Mouse (Mus musculus): ENCODE data around the gene Krt20. TPM values are rescaled to one million over a fixed set of nuclear protein-coding genes. Genes with fewer than 3 reads are reported as not detected.

The Krt20 gene
- total and polyA plus RNA-seq, 3 experiments, result not detected

- no peak for TF ChIP-seq BHLHE40 (IDR thresholded peaks at IDR 0.05; ENCODE audit: borderline replicate concordance, low read depth, low read length)
- TF ChIP-seq GABPA (IDR thresholded peaks at IDR 0.05; ENCODE audit: low read depth, low read length), result no peak
- no peak for TF ChIP-seq EP300 (IDR thresholded peaks at IDR 0.05; ENCODE audit: low read depth in 1 of 2, low read length in 2 of 2)
- no peak for TF ChIP-seq UBTF (IDR thresholded peaks at IDR 0.05; ENCODE audit: borderline replicate concordance, insufficient read depth, low read depth, low read length)
- TF ChIP-seq MYB (IDR thresholded peaks at IDR 0.05; ENCODE audit: low read depth, low read length), result no peak
- no peak for TF ChIP-seq NRF1 (IDR thresholded peaks at IDR 0.05; ENCODE audit: insufficient read depth, low read depth, low read length, poor library complexity, severe bottlenecking)
- TF ChIP-seq POLR2AphosphoS2 (IDR thresholded peaks at IDR 0.05; ENCODE audit: low read length), result no peak
- no peak for TF ChIP-seq RAD21 (IDR thresholded peaks at IDR 0.05; ENCODE audit: low read depth, low read length)
- no peak for TF ChIP-seq NELFE (IDR thresholded peaks at IDR 0.05; ENCODE audit: low read depth, low read length)
- TF ChIP-seq MAFK (IDR thresholded peaks at IDR 0.05; ENCODE audit: borderline replicate concordance, low read depth, low read length), result no peak
- TF ChIP-seq JUND (IDR thresholded peaks at IDR 0.05; ENCODE audit: low read depth, low read length), result no peak
- TF ChIP-seq ETS1 (IDR thresholded peaks at IDR 0.05; ENCODE audit: low read depth, low read length), result no peak
- TF ChIP-seq USF1 (IDR thresholded peaks at IDR 0.05; ENCODE audit: low read depth, low read length), result no peak
- no peak for TF ChIP-seq POLR2AphosphoS5 (IDR thresholded peaks at IDR 0.05; ENCODE audit: borderline replicate concordance, low read depth, low read length)
- no peak for TF ChIP-seq POLR2A (IDR thresholded peaks at IDR 0.05; ENCODE audit: control insufficient read depth in 1 of 2, insufficient read depth in 1 of 2, low read depth in 1 of 2, low read length in 2 of 2, poor library complexity in 1 of 2)
- TF ChIP-seq TAL1 (IDR thresholded peaks at IDR 0.05; ENCODE audit: low read length), result no peak
- TF ChIP-seq E2F4 (IDR thresholded peaks at IDR 0.05; ENCODE audit: borderline replicate concordance, low read depth, low read length), result no peak
- TF ChIP-seq RCOR1 (IDR thresholded peaks at IDR 0.05; ENCODE audit: low read depth, low read length), result no peak
- TF ChIP-seq ZNF384 (IDR thresholded peaks at IDR 0.05; ENCODE audit: low read depth, low read length), result no peak
- no peak for DNase-seq (ENCODE audit: low read depth, low spot score)
- Histone ChIP-seq H3K36me3 (ENCODE audit: control insufficient read depth in 1 of 2, insufficient read depth in 2 of 2, low read length in 2 of 2) (no peaks in the 10 kb centered on the region), H3K27me3 (ENCODE audit: control insufficient read depth in 1 of 2, insufficient read depth in 2 of 2, low read length in 2 of 2) (no peaks in the 10 kb centered on the region), H3K9me3 (replicated peaks; ENCODE audit: insufficient read depth, low read length) (no peaks in the 10 kb centered on the region), H3K9ac (ENCODE audit: control insufficient read depth, low read depth, low read length, poor library complexity, severe bottlenecking) (no peak overlapping the region), H3K27ac (ENCODE audit: control insufficient read depth, low read depth, low read length) (no peak overlapping the region), H3K4me3 (ENCODE audit: control insufficient read depth in 1 of 2, insufficient read depth in 1 of 2, low read depth in 2 of 2, low read length in 2 of 2) (no peak overlapping the region), H3K4me1 (ENCODE audit: control insufficient read depth in 1 of 2, insufficient read depth in 2 of 2, low read length in 2 of 2) (no peaks in the 10 kb centered on the region), H3K79me2 (ENCODE audit: control insufficient read depth, insufficient read depth, low read length, poor library complexity) (no peaks in the 10 kb centered on the region)
Measured at GRCm38 (mm10) chr11:99472405-99472804, 34.5 kb upstream of the Krt20 start.

- no peaks in the 10 kb centered on the region for H3K9me3 ChIP-seq (replicated peaks; ENCODE audit: insufficient read depth, low read length)
- no peak overlapping the region for H3K27ac ChIP-seq (ENCODE audit: control insufficient read depth, low read depth, low read length)
- no peak for TF ChIP-seq ZNF384 (IDR thresholded peaks at IDR 0.05; ENCODE audit: low read depth, low read length)
- no peak for TF ChIP-seq KAT2A (conservative IDR thresholded peaks at IDR 0.05; ENCODE audit: low read depth, low read length)
- TF ChIP-seq MYB (IDR thresholded peaks at IDR 0.05; ENCODE audit: low read depth, low read length), result no peak
- no peak for TF ChIP-seq UBTF (IDR thresholded peaks at IDR 0.05; ENCODE audit: borderline replicate concordance, insufficient read depth, low read depth, low read length)
- TF ChIP-seq MAFK (IDR thresholded peaks at IDR 0.05; ENCODE audit: borderline replicate concordance, low read depth, low read length), result no peak
- TF ChIP-seq USF2 (IDR thresholded peaks at IDR 0.05; ENCODE audit: borderline replicate concordance in 1 of 2, insufficient read depth in 1 of 2, low read depth in 1 of 2, low read length in 2 of 2), result no peak
- TF ChIP-seq POLR2AphosphoS5 (IDR thresholded peaks at IDR 0.05; ENCODE audit: borderline replicate concordance, low read depth, low read length), result no peak
- TF ChIP-seq MAZ (IDR thresholded peaks at IDR 0.05; ENCODE audit: low read depth, low read length), result no peak
- no peak for TF ChIP-seq TCF12 (IDR thresholded peaks at IDR 0.05; ENCODE audit: low read depth, low read length)
- no peak for TF ChIP-seq ZC3H11A (IDR thresholded peaks at IDR 0.05; ENCODE audit: low read depth, low read length)
- no peak for TF ChIP-seq JUND (IDR thresholded peaks at IDR 0.05; ENCODE audit: low read depth, low read length)
- H3K79me2 ChIP-seq (ENCODE audit: control insufficient read depth, insufficient read depth, low read length, poor library complexity), result no peaks in the 10 kb centered on the region
- H3K36me3 ChIP-seq (ENCODE audit: control insufficient read depth in 1 of 2, insufficient read depth in 2 of 2, low read length in 2 of 2), result no peaks in the 10 kb centered on the region
- no peaks in the 10 kb centered on the region for H3K27me3 ChIP-seq (ENCODE audit: control insufficient read depth in 1 of 2, insufficient read depth in 2 of 2, low read length in 2 of 2)
- H3K9ac ChIP-seq (ENCODE audit: control insufficient read depth, low read depth, low read length, poor library complexity, severe bottlenecking), result no peak overlapping the region
- H3K4me3 ChIP-seq (ENCODE audit: control insufficient read depth in 1 of 2, insufficient read depth in 1 of 2, low read depth in 2 of 2, low read length in 2 of 2), result no peak overlapping the region
- H3K4me1 ChIP-seq (ENCODE audit: control insufficient read depth in 1 of 2, insufficient read depth in 2 of 2, low read length in 2 of 2), result no peaks in the 10 kb centered on the region
- no peak for DNase-seq (ENCODE audit: low read depth, low spot score)
Measured at GRCm38 (mm10) chr11:99471946-99472345, 34.0 kb upstream of the Krt20 start.

Data from MEL (cell line).